Mouse (Mus musculus) heart, adult 2 months (tissue): ENCODE measurements at regions not wholly inside any gene's neighbourhood (a gene's known extent, or its start where the extent isn't known, plus 50 kb on each side); places are given as distances from the start of the nearest gene placed in this dataset.

ENCODE experiments used
- CTCF ChIP-seq: fragments of 200-600 bp; IDR thresholded peaks from 2 replicates; pipeline ENCODE4 v1.8.1; 2022; ENCODE audit warnings: antibody characterized with exemption, mild to moderate bottlenecking, moderate library complexity
- EP300 ChIP-seq: fragments of 200-500 bp; IDR thresholded peaks from 2 replicates; pipeline ENCODE4 v1.6.1; 2011; ENCODE audit warnings: low read depth, low read length, control low read depth; ENCODE audit not compliant: insufficient read depth
- POLR2A ChIP-seq: fragments of 200-500 bp; IDR thresholded peaks from 2 replicates; pipeline ENCODE4 v1.6.1; 2011; ENCODE audit warnings: mild to moderate bottlenecking, low read depth, low read length, control low read depth; ENCODE audit not compliant: insufficient read depth

DNA sequence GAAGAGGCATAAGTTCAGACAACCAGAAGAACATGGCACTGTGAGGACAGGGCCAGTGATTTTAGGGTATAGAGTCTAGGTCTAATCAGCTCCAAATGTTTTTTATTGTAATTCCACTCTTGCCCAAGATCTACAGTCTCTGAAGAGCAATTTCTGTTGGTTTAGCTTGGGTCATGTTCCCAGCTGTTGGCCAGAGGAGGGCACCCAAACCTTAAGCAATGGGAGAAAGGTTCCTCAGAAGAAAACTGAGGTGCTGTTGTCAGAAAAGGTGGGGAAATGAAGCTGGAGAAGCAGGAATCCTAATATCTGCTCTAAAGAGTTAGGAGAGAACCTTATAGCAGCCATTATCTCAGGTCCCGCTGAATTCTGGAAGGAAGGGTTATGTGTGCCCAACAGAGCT, 393.7 kb downstream of the Ccdc171 start:
- peak; percentile 52 for TF ChIP-seq CTCF
- no peak for TF ChIP-seq EP300
- TF ChIP-seq POLR2A = no peak
